Mouse (Mus musculus) myocyte (in vitro differentiated cells): ENCODE measurements around the gene Tanc2.

Source experiments
- E2F4 ChIP-seq: IDR thresholded peaks from one replicate; pipeline ENCODE4 v1.6.1; 2011; ENCODE audit warnings: mild to moderate bottlenecking, control low read depth, moderate library complexity; ENCODE audit not compliant: insufficient read depth
- MAX ChIP-seq: IDR thresholded peaks from one replicate; pipeline ENCODE4 v1.6.1; 2011; ENCODE audit warnings: low read depth, mild to moderate bottlenecking, control low read depth
- POLR2A ChIP-seq: IDR thresholded peaks from one replicate; pipeline ENCODE4 v1.6.1; 2011; ENCODE audit warnings: low read depth, mild to moderate bottlenecking, control low read depth, moderate library complexity; ENCODE audit not compliant: insufficient read length
- POLR2AphosphoS2 ChIP-seq: IDR thresholded peaks from one replicate; pipeline ENCODE4 v1.6.1; 2011; ENCODE audit warnings: low read depth, control low read depth; ENCODE audit not compliant: insufficient read length

DNA sequence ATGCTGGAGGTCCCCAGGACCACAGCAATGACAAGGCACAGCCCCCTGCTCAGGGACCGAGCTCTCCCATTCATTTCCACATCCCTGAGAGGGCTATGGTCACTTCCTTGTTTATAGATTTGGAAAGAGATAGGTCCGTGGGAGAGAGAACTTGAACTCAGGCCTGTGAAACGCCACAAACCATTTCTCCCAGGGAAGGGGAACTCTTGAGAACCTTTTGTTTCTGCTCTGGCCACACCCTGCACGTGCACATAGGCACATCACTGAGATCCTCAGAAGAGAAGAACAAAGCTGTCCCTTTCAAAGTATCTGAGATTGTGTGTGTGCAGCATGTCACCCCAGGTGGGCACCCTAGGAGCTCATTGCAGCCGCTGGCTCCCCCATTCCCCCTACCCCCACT lies 388.8 kb downstream of the Tanc2 start:
- TF ChIP-seq E2F4 = no peak
- no peak for TF ChIP-seq POLR2A
- TF ChIP-seq MAX = no peak
- no peak for TF ChIP-seq POLR2AphosphoS2
